Mouse (Mus musculus): Measurements from ENCODE around the gene Sft2d1. TPM values are rescaled to one million over a fixed set of nuclear protein-coding genes. Genes with fewer than 3 reads are reported as not detected.

The Sft2d1 gene
- polyA plus RNA-seq, 1 experiment, result not detected

DNA sequence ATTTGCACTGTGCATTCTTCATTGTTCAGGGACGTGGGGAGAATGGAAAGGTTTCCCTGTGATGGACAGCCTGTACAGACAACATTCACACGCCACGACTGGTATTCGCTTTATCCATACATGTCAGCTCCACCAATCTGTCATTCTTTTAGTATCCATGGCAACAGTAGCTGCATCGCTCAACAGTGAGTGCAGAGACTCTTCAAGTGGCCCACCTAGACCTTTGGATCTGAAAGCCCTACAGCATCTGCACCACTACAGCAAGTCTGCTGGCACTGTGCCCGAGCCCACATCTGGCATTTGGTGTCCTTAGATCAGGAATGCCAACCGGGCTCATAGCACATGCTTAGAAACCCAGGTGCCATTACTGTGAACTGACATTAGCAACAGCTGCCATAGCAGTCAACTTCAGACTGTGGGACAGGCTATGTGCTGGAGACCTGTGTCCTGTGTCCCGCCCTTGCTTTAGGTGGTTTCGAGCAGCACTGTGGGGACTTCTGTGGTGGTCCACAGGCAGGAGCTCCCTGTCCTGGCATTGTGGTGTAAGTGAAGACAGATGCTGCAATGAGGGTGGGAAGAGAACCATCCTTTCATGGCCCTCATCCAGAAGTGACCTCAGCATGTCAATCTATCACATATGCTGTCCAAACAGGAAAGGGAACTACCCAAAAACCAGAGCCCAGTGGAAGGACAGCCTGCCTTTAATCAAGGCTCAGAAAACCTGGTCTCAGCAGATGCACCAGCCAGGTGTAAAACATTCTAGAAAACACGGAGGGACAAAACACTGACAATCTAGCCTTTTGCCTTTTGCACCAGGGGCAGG is 50.6 kb downstream of the Sft2d1 start:
- WGBS, result 71% methylated on average over 10 of the region's 10 CpGs
- Histone ChIP-seq H3K4me1 (ENCODE audit: control insufficient read depth, insufficient read depth, low read length) (no peaks in the 10 kb centered on the region), H3K27ac (ENCODE audit: insufficient read depth, low read depth, low read length) (no peak overlapping the region), H3K4me3 (ENCODE audit: insufficient read depth, low read depth, low read length) (no peak overlapping the region)
- TF ChIP-seq CTCF (IDR thresholded peaks at IDR 0.05; ENCODE audit: insufficient read depth, low read depth, low read length) (no peak), POLR2A (IDR thresholded peaks at IDR 0.05; ENCODE audit: insufficient read depth, low read depth, low read length) (no peak)

DNA sequence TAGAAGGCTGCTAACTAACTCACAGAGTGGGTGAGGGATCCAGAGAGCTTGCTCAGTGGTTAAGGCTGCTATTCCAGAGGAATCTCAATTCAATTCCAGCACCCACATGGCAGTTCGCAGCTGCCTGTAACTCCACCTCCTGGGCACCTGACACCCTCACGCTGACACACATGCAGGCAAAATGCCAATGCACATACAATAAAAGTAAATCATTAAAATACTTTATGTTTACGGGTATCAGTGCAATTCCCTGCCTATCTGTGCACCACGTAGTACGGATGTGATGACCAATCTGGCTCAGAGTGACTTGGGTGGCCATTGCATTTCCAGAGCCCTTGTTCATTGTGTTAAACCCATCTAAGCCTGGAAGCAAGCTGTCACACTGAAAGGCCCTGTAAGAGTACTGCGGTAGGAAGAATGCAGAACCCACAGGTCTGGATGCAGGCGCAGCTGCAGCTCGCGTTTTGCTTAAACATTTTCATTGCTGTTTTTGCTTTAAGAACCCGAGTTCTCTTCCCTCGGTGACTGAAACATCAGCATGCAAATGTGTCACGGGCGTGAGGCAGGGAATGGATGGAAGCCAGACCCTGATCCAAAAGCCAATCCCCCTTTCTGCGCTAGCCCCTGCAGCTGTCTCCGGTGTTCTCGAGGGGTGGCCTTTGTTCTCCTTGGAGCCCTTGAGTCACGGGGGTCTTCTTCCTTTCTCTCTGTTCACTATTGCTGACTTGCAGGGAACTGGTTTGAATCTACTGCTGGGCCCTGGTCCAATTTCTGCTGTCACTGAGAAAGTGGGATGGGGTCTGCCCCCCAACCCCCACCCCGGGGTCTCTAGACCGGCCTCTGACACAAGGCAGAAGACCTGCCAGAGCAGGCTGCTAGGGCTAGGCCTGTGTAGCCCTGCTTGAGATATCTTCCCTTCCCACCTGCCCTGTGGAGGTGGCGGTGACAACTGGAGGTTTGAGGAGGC is 56.9 kb downstream of the Sft2d1 start:
- Histone ChIP-seq H3K4me3 (ENCODE audit: insufficient read depth, low read depth, low read length) (no peak overlapping the region; the same call in 1 of the 2 replicates), H3K4me1 (ENCODE audit: control insufficient read depth, insufficient read depth, low read length) (peaks cover 36% of the 10 kb centered on the region), H3K27ac (ENCODE audit: insufficient read depth, low read depth, low read length) (peak overlapping the region; percentile 98)
- 11% methylated on average over 20 of the region's 20 CpGs for WGBS
- TF ChIP-seq CTCF (IDR thresholded peaks at IDR 0.05; ENCODE audit: insufficient read depth, low read depth, low read length) (no peak), POLR2A (IDR thresholded peaks at IDR 0.05; ENCODE audit: insufficient read depth, low read depth, low read length) (no peak)

DNA sequence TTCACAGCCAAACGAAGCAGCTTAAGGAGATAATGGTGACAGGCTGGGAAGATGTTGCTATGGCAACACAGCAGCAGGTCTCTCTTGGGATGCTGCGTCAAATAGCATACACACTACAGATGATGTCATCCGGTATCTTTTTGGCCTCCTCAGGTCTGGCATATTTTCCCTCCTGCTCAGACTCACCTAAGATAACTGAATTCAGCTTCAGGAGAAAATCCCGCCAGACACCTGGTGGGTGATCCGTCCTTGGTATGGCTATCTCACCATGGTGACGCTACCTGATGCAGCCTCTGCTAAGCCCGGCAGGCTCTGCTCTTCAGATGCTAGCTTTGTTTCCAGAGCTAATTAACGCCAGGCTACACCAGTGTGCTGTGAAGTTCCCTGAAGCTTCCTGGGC is 57.7 kb downstream of the Sft2d1 start:
- Histone ChIP-seq H3K4me3 (ENCODE audit: insufficient read depth, low read depth, low read length) (no peak overlapping the region), H3K27ac (ENCODE audit: insufficient read depth, low read depth, low read length) (peak overlapping the region; percentile 97), H3K4me1 (ENCODE audit: control insufficient read depth, insufficient read depth, low read length) (peaks cover 36% of the 10 kb centered on the region)
- TF ChIP-seq POLR2A (IDR thresholded peaks at IDR 0.05; ENCODE audit: insufficient read depth, low read depth, low read length) (no peak), CTCF (IDR thresholded peaks at IDR 0.05; ENCODE audit: insufficient read depth, low read depth, low read length) (no peak)
- WGBS, result 8% methylated on average over 8 of the region's 8 CpGs

DNA sequence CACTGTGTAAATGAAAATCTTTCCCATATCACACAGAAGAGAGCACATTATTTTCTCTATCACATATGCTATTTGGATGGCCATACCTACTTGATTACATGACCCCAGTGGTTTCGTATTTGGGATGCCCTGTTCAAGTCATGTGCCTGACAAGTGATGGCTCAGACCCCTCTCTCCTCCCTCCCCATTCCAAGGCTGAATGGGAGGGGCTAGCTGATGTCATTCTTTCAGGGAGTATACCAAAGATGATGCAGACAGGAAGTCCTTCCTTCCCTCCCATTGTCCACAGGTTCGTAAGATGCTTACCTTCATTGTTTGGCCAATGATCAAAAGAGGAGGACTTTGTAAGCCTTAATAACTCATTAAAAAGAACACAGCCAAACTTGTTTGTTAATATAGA is 58.3 kb downstream of the Sft2d1 start:
- peak overlapping the region; percentile 97 for H3K27ac ChIP-seq (ENCODE audit: insufficient read depth, low read depth, low read length)
- peaks cover 36% of the 10 kb centered on the region for H3K4me1 ChIP-seq (ENCODE audit: control insufficient read depth, insufficient read depth, low read length)
- 37% methylated on average over 2 of the region's 2 CpGs for WGBS
- TF ChIP-seq POLR2A (IDR thresholded peaks at IDR 0.05; ENCODE audit: insufficient read depth, low read depth, low read length), result no peak
- no peak for TF ChIP-seq CTCF (IDR thresholded peaks at IDR 0.05; ENCODE audit: insufficient read depth, low read depth, low read length)
- no peak overlapping the region for H3K4me3 ChIP-seq (ENCODE audit: insufficient read depth, low read depth, low read length)

DNA sequence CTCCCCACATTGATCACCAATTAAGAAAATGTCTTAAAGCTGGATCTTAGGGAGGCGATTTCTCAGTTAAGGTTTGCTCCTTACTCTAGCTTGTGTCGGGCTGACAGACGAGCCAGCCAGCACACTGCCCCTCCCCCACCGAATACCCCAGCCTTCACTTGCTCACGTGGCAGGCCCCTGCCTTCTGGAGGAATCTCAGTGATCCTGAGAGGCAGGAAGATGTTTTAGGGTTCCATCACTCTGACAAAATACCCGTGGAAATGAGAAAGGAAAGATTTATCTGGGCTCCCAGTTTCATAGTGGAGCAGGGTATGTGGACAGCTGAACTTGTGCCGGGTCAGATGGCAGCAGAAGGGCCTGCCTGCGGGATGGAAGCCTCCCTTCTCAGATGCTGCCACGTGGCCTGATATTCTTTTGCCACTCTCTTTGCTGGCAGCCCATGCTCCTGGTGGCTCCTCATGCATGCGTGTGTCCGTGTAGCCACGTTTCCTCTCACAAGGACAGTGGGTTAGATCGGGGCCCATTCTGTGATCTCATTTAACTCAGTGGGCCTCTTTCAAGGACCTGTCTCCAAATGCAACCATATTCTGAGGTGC is 59.8 kb downstream of the Sft2d1 start:
- WGBS, result 40% methylated on average over 13 of the region's 13 CpGs
- Histone ChIP-seq H3K4me1 (ENCODE audit: control insufficient read depth, insufficient read depth, low read length) (peaks cover 36% of the 10 kb centered on the region), H3K27ac (ENCODE audit: insufficient read depth, low read depth, low read length) (peak overlapping the region; percentile 86; the same call in 1 of the 2 replicates)

DNA sequence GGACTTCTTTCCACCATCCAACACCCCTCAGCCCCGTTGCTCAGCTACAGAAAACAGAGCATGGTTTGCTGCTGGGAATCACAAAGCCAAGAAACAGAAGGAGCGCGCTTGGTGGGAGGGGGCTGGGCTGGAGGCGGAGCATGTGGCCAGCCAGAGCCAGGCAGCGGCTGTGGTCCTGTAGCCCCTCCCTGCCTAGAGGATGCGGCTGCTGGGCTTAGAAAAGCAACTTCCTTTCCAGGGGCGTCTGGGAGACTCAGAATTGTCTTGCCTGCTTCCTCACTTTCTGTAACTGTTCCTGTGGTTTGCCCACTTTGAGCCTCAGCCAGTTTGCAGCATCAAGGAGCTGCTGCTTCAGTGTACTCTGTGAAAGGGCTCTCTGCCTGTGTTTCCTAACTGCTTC is 60.9 kb downstream of the Sft2d1 start:
- WGBS, result under 1% methylated on average over 7 of the region's 7 CpGs
- no peak for TF ChIP-seq POLR2A (IDR thresholded peaks at IDR 0.05; ENCODE audit: insufficient read depth, low read depth, low read length)
- no peak for TF ChIP-seq CTCF (IDR thresholded peaks at IDR 0.05; ENCODE audit: insufficient read depth, low read depth, low read length)
- Histone ChIP-seq H3K4me3 (ENCODE audit: insufficient read depth, low read depth, low read length) (peak overlapping the region; percentile 19; the same call in 1 of the 2 replicates), H3K4me1 (ENCODE audit: control insufficient read depth, insufficient read depth, low read length) (peaks cover 35% of the 10 kb centered on the region), H3K27ac (ENCODE audit: insufficient read depth, low read depth, low read length) (peak overlapping the region; percentile 86)

More for the DNA sequence above, 59.8 kb downstream of the Sft2d1 start:
- TF ChIP-seq CTCF (IDR thresholded peaks at IDR 0.05; ENCODE audit: insufficient read depth, low read depth, low read length) (no peak), POLR2A (IDR thresholded peaks at IDR 0.05; ENCODE audit: insufficient read depth, low read depth, low read length) (no peak)
- H3K4me3 ChIP-seq (ENCODE audit: insufficient read depth, low read depth, low read length), result no peak overlapping the region

DNA sequence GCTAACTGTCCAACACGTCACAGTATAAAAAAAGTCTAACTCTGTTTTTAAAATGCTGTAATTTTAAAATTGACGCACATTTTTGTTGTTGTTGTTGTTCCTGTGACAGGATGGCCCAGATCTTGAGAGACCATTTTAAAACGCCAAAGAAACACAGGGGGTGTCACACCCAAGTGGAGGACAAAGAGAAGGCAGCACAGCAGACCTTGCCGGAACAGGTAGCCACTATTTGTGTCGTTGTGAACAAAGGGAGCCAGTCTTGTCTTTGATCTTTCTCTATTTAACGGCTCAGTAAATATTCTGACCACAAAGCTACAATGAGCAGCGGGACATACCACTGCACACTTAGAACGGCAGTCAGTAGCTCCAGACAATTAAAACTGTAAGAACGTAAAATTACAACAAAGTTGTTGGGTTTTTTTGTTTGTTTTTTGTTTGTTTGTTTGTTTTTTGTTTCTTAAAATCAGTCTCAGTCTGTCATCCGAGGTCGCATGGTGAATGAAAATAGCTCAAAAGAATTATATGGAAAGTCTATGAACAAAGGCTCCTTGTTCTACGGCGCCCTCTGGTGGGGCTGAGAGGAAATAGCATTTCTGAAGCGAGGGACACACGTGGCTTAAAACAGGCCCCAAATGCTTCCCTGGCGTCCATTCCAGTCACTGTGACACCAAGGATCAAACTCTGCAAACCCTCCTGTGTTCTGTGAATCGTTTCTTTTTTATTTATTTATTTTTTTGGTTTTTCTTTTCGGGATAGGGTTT is 61.6 kb downstream of the Sft2d1 start:
- 2% methylated on average over 18 of the region's 18 CpGs for WGBS
- TF ChIP-seq POLR2A (IDR thresholded peaks at IDR 0.05; ENCODE audit: insufficient read depth, low read depth, low read length) (no peak), CTCF (IDR thresholded peaks at IDR 0.05; ENCODE audit: insufficient read depth, low read depth, low read length) (peak; percentile 46; the same call in 1 of the 2 replicates)
- Histone ChIP-seq H3K4me1 (ENCODE audit: control insufficient read depth, insufficient read depth, low read length) (peaks cover 31% of the 10 kb centered on the region), H3K4me3 (ENCODE audit: insufficient read depth, low read depth, low read length) (peak overlapping the region; percentile 34), H3K27ac (ENCODE audit: insufficient read depth, low read depth, low read length) (peak overlapping the region; percentile 86)

Other genes with a start within 250 kb of the Sft2d1 start
- not detected in 2 replicates for gene Gm49673, start 163.3 kb upstream of the Sft2d1 start, polyA plus RNA-seq (2012; ENCODE audit: insufficient read depth, insufficient read length, low replicate concordance, missing spikeins)
- not detected in 2 replicates for gene Rnaset2a, start 163.0 kb upstream of the Sft2d1 start, polyA plus RNA-seq (2012; ENCODE audit: insufficient read depth, insufficient read length, low replicate concordance, missing spikeins)
- not detected in 2 replicates for gene Fgfr1op, start 145.6 kb upstream of the Sft2d1 start, polyA plus RNA-seq (2012; ENCODE audit: insufficient read depth, insufficient read length, low replicate concordance, missing spikeins)
- not detected in 2 replicates for gene Ccr6, start 75.1 kb upstream of the Sft2d1 start, polyA plus RNA-seq (2012; ENCODE audit: insufficient read depth, insufficient read length, low replicate concordance, missing spikeins)
- gene Mpc1, start 28.2 kb upstream of the Sft2d1 start, polyA plus RNA-seq (2012; ENCODE audit: insufficient read depth, insufficient read length, low replicate concordance, missing spikeins), result not detected in 2 replicates
- not detected in 2 replicates for gene Prr18, start 26.4 kb downstream of the Sft2d1 start, polyA plus RNA-seq (2012; ENCODE audit: insufficient read depth, insufficient read length, low replicate concordance, missing spikeins)
- gene T2, start 44.9 kb downstream of the Sft2d1 start, polyA plus RNA-seq (2012; ENCODE audit: insufficient read depth, insufficient read length, low replicate concordance, missing spikeins), result not detected in 2 replicates
- gene T, start 123.3 kb downstream of the Sft2d1 start, polyA plus RNA-seq (2012; ENCODE audit: insufficient read depth, insufficient read length, low replicate concordance, missing spikeins), result not detected in 2 replicates
- gene Pde10a, start 214.3 kb downstream of the Sft2d1 start, polyA plus RNA-seq (2012; ENCODE audit: insufficient read depth, insufficient read length, low replicate concordance, missing spikeins), result not detected in 2 replicates

Measured in olfactory bulb, adult 2 months (tissue).